Mouse (Mus musculus): ENCODE measurements at regions not wholly inside any gene's neighbourhood (a gene's known extent, or its start where the extent isn't known, plus 50 kb on each side); places are given as distances from the start of the nearest gene placed in this dataset.

DNA sequence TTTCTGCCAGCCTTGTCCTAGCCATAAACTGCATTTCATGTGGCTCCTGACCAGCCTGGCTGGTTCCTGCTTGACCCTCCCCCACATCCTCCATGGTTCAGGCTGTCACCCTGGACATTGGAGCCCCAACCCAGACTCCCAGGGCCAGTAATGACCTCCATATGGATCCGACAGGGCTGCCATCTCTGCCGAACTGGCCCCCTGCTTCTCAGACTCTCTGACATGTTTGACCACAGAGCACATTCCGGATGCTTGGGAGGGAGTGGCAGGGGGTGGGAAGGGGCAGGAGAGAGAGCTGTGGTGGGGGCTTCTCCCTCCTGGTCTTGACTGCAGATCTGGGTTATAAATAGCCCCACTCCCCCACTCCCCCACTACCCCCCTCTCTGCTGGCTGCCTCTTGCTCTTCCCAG is 59.0 kb upstream of the Actrt2 start:
- no peak for DNase-seq (ENCODE audit: low spot score in 2 of 2)

DNA sequence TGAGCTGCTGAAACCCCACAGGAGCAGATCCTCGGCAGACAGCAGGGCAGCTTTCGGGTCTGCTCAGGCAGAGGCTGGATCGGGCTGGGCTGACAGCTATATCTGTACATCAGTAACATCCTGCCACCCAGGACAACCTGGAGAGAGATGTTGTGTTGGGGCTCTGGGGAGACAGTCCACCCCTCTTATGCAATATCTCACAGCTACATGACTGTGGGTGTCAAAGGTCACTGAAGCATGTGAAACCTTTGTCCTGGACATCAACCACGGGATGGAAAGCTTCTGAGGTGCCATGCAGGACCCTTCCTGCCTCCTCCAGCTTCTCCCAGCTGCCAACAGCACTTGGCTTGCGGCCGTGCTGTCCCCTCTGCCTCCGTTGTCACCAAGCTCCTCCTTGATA is 60.3 kb upstream of the Actrt2 start:
- DNase-seq (ENCODE audit: low spot score in 2 of 2): no peak

DNA sequence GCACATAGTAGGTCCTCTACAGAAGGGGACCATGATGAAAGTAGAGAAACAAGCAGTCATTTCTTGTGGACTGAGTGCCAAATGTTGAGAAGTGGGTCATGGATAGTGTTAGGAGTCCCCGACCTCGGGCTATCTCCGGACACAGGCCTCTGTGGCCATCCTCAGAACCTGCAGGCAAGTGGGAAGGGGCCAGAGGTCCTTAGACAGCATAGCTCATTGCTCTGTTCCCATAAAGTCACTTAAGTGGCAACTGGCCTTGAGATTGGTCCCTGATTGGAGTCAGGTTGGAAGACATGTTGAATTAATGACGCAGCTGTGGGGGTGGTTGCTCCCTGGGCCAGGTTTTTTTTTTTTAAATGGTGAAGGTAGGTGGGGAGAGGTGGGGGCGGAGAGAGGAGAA is 63.0 kb upstream of the Actrt2 start:
- no peak for DNase-seq (ENCODE audit: low spot score in 2 of 2)

DNA sequence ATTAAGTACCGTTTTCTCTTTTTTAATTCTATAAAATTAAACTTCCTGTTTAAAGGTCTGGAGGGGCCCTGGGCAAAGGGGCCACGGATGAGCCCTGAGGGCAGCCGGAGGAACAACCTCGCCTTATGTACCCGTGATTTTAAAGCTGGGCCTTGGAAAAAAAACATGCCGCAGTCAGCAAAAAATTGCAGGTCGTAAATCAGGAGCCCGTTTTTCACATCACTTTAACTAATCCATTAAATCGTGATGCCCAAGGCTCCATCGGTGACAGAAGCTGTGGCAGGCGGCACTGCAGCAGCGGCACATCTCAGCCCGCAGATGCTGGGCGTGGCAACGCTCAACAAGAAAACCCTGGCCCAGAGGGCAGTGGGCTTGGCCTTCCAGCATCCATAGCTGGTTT is 63.7 kb upstream of the Actrt2 start:
- no peak for DNase-seq (ENCODE audit: low spot score in 2 of 2)

DNA sequence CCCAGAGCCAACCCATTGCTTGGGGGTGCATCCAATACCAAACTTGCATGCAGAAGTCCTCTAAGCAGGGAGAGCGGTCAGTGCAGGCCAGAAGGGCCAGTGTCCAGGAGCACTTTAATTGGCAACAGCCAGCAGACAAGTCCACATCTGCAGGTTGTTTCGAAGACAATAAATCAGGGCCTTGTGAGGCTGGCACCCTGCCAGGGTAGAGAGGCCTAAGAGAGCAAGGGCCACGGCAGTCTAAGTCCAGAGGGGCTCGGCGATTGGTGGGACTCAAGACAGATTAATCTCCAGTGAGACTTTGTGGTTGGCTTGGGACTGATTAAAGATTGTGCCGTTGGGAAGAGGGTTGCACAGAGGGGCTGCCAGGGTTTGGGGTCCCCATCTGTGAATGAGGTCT is 68.4 kb upstream of the Actrt2 start:
- DNase-seq (ENCODE audit: low spot score in 2 of 2): no peak

DNA sequence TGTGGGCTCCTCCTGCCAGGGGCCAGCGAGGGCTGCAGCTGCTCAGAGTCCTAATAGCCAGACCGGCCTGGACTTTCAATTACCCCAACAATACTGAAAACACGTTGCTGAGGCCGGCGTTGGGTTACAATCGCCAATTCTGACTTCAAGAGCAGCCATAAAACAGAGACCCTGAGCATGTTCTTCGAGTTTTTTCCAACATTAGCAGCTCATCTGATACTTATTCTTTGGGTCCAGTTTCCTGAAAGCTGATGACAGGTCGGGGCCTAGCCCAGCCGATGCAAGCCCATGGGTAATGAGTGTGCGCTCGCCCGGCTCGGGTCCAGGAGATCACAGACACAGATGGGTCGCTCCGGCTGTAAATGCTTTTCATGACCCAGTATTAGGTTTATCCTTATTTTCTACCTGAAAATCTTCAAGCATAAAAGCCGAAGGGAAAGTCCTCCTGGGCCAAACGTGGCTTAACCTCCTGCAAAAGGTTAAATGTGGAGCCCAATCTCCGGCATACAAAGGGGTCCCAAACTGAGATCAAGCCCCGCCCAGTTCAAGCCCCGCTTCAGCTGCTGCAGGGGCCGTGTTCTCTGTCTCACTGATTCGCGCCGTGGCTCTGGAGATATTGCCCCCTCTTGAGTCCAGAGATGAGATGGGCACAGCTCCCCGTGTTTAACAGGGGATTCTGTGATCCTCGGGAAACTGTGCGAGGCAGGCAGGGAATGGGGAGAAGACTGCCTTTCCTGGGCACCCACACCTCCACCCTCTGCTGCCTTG is 73.6 kb upstream of the Actrt2 start:
- no peak for DNase-seq (ENCODE audit: low spot score in 2 of 2)

DNA sequence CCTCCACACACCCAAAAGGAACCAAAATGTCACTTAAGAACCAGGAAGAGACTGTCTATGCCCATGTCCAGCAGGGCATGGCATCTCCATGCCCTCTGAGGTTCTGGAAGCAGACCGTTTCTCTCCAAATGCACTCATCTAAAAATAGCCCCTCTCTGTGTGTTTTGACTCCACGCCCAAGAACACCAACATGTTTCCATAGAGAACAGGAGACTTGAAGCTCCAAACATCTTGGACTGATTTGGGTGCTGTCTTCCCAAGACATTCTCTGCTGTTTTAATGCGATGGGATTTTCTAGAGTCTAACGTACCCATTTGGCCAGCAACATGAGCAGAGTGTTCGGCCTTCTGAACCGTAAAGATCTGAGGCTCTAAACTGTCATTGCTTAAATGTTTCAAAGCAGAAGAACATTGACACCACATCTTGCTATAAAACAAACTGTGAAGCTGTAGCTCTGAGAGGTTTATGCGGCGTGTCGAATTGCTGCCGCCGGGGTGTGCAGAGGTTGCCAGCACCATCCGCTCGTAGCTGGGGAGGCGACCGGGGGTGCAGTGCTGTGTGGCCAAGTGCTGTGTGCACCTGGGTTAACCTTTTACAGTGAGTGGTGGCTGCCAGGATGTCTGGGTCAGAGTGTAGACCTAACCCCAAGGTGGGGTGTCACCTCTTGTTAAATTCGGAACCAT is 78.8 kb upstream of the Actrt2 start:
- DNase-seq (ENCODE audit: low spot score in 2 of 2): no peak

DNA sequence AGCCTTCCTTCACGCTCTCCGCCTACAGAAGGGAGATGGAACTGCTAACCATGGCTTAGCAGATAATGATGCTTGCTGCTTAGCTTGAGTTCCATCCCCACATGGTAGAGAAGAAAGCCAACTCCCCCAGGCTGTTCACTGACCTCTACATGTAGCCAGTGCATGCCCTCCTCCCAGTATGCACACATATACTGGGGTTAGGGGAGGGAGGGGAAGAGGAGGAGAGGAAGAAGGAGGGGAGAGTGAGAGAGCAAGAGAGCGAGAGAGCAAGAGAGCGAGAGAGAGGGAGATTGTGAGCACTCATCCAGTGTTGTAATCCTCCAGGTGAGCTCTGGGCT is 79.3 kb upstream of the Actrt2 start:
- no peak for DNase-seq (ENCODE audit: low spot score in 2 of 2)

DNA sequence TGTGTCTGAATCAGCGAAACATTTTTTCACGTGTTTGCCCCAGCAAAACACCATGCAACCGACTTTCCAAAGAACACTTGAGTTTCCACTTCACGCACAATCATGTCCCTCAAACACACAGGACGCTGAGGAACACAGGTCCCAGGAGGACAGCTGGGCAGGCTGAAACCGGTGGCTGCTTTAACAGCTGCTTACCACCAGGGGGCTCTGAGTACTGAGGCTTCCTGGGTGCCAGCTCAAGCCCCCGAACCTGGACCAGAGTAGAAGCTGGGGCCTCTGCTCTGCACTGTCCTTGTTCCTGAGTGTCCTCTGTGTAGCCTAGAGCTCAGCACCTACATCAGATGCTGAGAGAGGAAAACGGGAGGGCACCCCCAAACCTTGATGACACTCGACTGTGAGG is 81.5 kb upstream of the Actrt2 start:
- no peak for DNase-seq (ENCODE audit: low spot score in 2 of 2)

DNA sequence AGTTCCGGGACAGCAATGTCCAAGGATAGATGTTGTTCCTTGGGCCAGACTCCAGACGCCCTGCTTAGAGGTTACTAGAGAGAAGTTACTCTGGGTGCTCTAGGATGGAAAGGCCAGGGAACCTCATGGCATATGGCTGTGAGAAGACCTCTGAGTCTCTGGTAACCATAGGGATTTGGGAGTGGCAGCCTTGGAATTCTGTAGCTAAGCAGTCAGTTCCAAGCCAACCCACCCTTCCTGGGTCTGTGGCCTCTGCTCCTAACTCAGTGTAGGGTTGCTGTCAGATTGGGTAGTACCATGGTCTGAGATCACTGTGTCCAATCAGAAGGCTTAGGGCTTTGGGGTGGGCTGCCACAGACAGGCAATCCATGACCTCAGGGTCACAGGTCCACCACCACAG is 82.3 kb upstream of the Actrt2 start:
- no peak for DNase-seq (ENCODE audit: low spot score in 2 of 2)

DNA sequence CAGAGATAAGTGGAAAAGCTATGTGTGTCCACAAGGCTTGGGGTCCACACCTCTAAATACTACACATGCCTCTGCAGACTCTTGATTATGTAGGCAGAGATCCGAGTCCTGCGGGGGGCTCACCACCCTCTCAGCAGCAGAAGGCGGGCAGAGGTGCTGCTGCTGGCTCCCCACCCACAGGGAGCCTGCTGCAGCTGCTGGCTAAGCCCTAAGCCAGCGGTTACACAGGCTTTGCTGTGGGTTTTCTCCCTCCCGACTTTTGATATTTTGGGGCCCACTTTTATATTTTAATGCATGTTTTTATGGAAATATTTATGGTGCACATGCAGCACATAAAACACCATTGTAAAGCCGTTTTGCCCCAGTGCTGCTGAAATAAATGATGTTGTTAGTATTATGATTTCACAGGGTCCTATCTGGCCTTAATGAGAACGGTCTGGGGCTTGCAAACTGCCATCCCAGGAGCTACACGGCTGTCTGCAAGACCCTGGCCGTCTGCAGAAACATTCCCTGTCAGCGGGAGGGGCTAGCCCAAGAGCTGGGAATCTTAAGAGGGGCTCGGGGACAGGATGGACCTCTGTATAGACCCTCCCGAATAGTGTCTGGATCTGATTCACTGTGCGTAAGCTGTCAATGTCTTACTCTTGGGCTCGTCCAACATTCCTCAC is 82.9 kb upstream of the Actrt2 start:
- no peak for DNase-seq (ENCODE audit: low spot score in 2 of 2)

DNA sequence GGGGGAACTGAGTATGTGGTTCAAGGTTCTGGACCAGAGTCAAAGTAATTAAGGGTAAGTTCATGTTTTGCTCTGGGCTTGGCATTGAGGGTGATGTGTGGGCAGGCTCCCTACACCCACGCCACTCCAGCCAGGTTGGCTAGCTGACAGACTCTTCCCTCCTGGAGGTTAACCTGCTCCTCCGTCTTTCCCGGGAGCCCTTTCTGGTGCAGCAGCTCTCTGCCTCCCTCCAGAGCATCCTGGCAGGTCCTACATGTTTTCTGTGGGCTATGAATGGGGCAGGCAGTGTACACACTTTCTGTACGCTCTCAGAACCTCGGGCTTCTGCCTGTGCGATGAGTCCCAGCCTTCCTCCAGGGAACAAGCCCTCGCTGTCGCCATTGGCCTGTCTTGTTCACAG is 82.8 kb upstream of the Ttc34 start:
- DNase-seq (ENCODE audit: low spot score in 2 of 2): no peak

DNA sequence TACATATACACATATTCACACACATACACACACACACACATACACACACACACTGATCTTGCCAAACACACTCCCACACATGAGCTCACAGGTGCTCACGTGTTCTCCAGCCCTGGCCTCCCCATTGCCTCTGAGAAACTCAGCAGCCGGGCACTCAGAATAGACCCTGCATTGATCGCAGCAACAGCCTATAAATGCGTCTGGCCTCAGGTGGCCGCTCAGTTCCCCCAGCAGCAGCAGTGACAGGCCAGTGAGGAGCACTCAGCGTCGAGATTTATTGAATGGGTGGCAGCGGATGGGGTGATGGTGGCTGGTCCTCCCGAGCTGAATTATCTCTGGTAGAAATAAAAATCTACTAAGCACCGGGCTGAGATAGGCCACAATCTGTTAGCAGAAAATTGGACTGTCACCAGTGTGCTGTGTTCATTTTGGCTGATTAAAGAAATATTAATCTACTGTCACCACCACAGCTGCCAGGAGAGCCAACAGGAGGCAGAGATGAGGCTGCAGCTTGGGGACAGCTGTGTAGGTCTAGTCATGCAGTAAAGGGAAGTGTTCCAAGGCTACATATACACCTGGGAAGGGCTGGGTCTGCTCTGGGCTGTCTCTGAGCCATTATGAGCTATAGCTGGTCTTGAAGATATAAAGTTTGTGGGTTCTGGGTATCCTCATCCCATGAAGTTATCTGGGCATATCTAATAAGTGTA is 80.4 kb upstream of the Ttc34 start:
- DNase-seq (ENCODE audit: low spot score in 2 of 2): no peak

DNA sequence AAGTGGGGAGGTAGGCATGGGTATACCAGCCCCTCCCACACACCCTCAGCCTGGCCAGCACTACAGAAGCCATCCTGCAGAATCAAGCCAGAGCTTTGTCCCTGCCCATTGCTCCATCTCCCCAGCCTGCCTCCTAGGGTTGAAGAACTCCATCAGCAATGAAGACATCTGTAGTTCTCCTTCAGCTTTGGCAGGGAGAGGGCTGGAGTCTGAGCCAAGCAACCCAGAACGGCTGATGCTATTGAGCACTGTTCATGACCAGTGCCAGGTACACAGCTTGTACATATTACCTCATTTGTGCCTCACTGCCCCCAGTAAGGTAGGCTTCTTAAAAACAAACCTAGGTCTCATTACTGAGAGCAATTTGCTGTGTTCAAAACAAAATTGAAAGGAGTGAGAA is 77.4 kb upstream of the Ttc34 start:
- DNase-seq (ENCODE audit: low spot score in 2 of 2): no peak

DNA sequence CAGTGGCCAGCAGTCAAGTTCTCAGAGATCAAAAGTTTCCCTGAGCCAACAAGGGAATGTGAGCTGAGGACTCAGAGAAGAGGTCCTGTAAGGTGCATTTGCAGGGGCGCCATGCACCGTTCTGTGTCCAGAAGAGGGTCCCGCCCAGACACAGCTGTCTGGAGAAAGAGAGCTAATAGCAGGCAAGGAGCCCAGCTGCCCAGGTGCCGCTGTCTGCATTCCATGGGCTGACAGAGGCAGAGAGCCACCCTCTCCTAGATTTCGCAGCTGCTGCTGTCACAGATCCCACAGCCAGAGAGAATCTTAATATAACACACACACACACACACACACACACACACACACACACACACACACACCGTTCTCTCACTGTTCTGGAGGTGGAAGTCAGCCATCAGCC is 73.0 kb upstream of the Ttc34 start:
- DNase-seq (ENCODE audit: low spot score in 2 of 2): peak in 1 of 2 experiments; percentile 11

DNA sequence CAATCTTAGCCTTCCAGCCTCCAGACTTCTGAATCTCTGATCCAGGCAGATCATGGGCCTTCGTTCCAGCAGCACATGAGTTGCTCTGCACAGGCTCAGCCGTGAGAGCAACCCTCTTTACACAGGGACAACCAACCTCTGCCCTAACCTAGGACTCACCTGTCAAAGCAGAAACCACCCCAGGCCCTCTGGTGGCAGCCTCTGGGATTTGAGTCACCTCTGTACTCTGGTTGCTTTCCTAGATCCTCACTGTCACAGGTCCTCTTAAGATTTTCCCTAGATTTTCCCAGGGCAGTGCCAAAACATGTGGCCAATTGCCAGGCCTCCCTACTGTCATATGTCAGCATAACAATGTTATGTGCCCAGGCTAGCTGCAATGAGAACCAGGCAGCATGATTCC is 71.1 kb upstream of the Ttc34 start:
- DNase-seq (ENCODE audit: low spot score in 2 of 2): no peak

DNA sequence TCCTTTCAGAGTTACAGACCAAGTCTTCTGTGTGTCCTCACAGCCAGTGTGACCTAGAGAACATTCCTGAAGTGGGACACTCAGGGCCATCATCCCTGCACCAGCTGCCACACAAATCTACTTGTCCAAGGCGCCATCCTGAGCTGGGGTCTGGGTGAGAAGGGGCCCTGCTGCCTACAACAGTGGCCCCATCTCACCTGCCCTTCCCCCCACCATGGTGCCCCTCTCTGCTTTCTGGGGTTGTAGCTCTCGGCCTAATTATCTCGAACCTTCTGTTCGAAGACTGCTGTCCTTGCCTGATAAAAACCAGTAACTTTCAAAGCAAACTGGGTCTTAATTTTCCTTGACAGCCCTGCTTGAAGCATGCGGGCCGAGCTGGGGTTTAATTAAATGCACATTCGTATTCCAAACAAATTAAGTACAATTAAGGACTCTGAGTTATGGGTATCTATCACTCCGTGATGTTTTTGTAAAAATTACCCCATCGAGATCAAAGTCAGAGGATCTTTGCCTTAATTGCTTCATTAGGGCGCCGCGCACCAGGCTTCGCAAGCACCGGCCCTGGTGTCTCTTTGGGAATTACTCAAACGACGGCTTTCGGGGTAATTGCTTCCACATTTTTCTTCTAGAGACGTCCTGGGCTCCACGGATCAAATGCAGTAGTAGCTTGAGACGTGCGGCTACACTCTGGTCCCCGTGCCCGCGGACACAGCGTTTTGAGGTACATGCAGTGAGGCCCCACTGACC is 65.8 kb upstream of the Ttc34 start:
- no peak for DNase-seq (ENCODE audit: low spot score in 2 of 2)

DNA sequence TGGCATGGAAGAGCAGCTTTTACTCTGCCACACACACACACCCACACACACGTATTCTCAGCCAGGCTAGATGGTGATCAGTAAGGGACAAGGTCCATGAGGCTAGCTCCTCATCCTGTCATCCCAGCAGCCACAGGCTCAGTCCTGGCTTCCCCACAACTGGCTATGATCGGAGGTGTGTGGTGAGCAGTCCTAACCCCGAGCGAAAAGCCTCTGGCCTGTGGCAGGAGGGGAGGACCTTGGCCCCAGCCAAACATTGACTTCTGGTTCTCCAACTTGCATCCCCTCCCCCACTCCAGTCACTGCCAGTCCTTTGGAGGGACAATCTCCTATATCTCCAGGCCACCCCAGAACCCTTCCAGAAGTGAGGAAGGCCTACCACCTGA is 65.2 kb upstream of the Ttc34 start:
- no peak for DNase-seq (ENCODE audit: low spot score in 2 of 2)

DNA sequence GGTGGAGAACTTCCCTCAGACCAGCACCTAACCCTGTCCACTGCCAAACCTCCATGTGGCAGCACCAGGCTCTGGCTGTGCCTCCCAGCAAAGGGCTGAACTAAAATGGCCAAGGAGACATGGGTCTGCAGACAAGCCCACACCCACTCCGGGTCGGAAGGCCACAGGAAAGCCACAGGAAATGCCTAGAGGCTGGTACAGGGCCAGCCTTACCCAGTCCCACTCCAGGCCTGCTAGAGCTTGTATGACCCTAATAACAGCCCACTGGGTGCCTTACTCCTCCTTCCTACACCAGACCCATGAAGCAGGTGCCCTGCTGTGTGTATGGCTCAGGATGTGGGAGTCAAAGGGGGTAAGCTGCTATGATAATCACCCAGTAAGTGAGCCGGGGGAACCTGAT is 63.4 kb upstream of the Ttc34 start:
- DNase-seq (ENCODE audit: low spot score in 2 of 2): no peak

DNA sequence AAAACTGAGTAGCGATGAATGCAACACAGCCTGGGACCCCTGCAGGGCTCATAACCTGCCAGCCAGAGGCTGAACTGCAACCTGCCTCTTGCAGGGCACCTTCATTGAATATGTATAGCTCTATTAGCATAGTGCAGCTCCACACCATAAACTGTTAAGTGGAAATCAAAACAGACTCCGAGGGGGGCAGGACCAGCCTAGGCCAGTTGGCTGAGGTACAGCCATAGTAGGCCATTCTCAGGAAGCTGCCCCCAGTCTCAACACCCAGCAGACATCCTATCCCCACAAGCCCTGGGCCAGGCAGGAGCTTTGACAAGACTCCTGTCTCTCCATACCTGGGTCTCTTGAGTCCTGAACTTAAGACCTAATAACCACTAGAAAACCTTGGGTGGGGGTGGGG is 62.9 kb upstream of the Ttc34 start:
- no peak for DNase-seq (ENCODE audit: low spot score in 2 of 2)

DNA sequence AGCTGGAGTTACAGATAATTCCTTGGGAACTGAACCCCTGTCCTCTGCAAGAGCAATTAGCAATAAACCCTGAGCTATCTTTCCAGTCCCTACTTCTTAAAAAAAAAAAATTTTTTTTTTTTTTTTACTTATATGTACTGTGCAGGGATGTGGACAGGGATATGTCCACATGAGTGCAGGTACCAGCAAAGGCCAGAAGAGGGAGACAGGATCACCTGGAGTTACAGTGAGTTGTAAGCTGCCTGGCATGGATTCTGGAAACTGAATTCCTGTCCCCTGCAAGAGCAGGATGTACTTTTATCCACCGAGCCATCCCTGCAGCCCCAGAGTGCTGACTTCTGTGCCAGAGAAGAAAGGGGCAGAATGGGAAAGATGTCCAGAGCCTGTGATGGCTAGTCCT is 58.4 kb upstream of the Ttc34 start:
- DNase-seq (ENCODE audit: low spot score in 2 of 2): no peak

DNA sequence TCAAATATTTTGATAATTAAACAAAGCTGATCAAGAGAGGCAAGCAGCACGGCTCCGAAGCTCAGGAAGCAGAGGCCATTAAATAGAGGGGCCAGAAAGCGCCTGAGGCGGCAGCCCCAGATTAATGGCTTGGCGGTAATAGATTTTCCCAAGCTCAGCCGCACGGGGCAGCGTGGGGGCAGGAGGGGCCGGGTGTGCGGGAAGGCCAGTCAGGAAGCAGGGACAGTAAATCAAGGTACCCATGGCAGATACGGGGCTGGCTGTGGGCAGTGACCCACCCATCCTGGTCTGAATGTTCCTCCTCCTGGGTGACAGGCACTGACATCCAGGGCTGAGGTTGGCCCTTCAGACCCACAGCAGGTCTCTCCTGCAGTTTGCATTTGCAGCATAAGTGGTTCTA is 55.9 kb upstream of the Ttc34 start:
- no peak for DNase-seq (ENCODE audit: low spot score in 2 of 2)

Data from right cerebral cortex, postnatal 36 days (tissue).